Mouse (Mus musculus) kidney, postnatal 0 days (tissue): ENCODE measurements at regions not wholly inside any gene's neighbourhood (a gene's known extent, or its start where the extent isn't known, plus 50 kb on each side); places are given as distances from the start of the nearest gene placed in this dataset.
A peak's percentile ranks its signal among the peaks of the same experiment; 100 is the strongest.

Experiments used
- ATAC-seq: fragments of 200-750 bp; cut with Nextera tagmentation; replicated peaks from 2 replicates; pipeline ENCODE4 v1.8.0; 2017; ENCODE audit warnings: low read depth, moderate number of reproducible peaks, moderate TSS enrichment, moderate library complexity; ENCODE audit not compliant: low FRiP score
- DNase-seq: peaks from one replicate; pipeline ENCODE4 v3.0.0-alpha.2; 2016; ENCODE audit warnings: low spot score
- H3K27ac ChIP-seq: fragments of 300-500 bp; sonication (generic); 2 replicates; pipeline ENCODE4 v1.5.1; 2014; ENCODE audit warnings: mild to moderate bottlenecking
- H3K27me3 ChIP-seq: fragments of 300-500 bp; sonication (generic); 2 replicates; pipeline ENCODE4 v1.6.1; 2014; ENCODE audit warnings: low read length, mixed read lengths; ENCODE audit not compliant: insufficient read depth
- H3K36me3 ChIP-seq: fragments of 300-500 bp; sonication (generic); 2 replicates; pipeline ENCODE4 v1.6.1; 2014; ENCODE audit warnings: low read length, mixed read lengths; ENCODE audit not compliant: insufficient read depth
- H3K4me1 ChIP-seq: fragments of 300-500 bp; sonication (generic); replicated peaks from 2 replicates; pipeline ENCODE4 v1.6.1; 2014; ENCODE audit warnings: antibody characterized with exemption, low read length, mixed read lengths; ENCODE audit not compliant: insufficient read depth
- H3K4me2 ChIP-seq: fragments of 300-500 bp; sonication (generic); 2 replicates; pipeline ENCODE4 v1.6.1; 2014; ENCODE audit warnings: mild to moderate bottlenecking, low read length, moderate library complexity, mixed read lengths
- H3K4me3 ChIP-seq: fragments of 300-500 bp; sonication (generic); replicated peaks from 2 replicates; pipeline ENCODE4 v1.5.1; 2014; ENCODE audit warnings: low read depth, low read length
- H3K9ac ChIP-seq: fragments of 300-500 bp; sonication (generic); 2 replicates; pipeline ENCODE4 v1.6.1; 2014; ENCODE audit warnings: low read depth, low read length
- H3K9me3 ChIP-seq: fragments of 300-500 bp; sonication (generic); replicated peaks from 2 replicates; pipeline ENCODE4 v1.6.1; 2016; ENCODE audit warnings: low read length, inconsistent platforms, mixed read lengths
- CTCF ChIP-seq: IDR thresholded peaks from 2 replicates; pipeline ENCODE4 v1.5.1; 2016; ENCODE audit warnings: antibody characterized with exemption, low read depth, mild to moderate bottlenecking, moderate library complexity
- WGBS: fragments of 180-500 bp; shearing (Covaris S2); extraction: QIAGEN DNeasy Blood & Tissue Kit; methylation state at CpG from one replicate; pipeline ENCODE4 v1.1.7; 2014; 5-methylcytosine and 5-hydroxymethylcytosine counted together

GRCm38 (mm10) chr11:113056824-113057223 is 274.8 kb downstream of the Sox9 start:
- ATAC-seq (no peak), DNase-seq (peak; percentile 50)
- Histone ChIP-seq H3K9ac (no peak overlapping the region), H3K9me3 (no peaks in the 10 kb centered on the region), H3K4me3 (no peak overlapping the region), H3K27me3 (no peaks in the 10 kb centered on the region), H3K36me3 (no peaks in the 10 kb centered on the region), H3K4me2 (no peak overlapping the region), H3K27ac (no peak overlapping the region), H3K4me1 (peaks cover 6% of the 10 kb centered on the region)
- 12% methylated on average over 5 of the region's 5 CpGs for WGBS
- TF ChIP-seq CTCF: no peak

GRCm38 (mm10) chr11:113070365-113070764 is 288.3 kb downstream of the Sox9 start:
- no peaks in the 10 kb centered on the region for H3K9me3 ChIP-seq
- no peak overlapping the region for H3K27ac ChIP-seq
- 77% methylated on average over 4 of the region's 4 CpGs for WGBS
- no peak overlapping the region for H3K9ac ChIP-seq
- H3K36me3 ChIP-seq: no peaks in the 10 kb centered on the region
- no peak overlapping the region for H3K4me2 ChIP-seq
- no peak overlapping the region for H3K4me3 ChIP-seq
- no peak for TF ChIP-seq CTCF
- H3K27me3 ChIP-seq: no peaks in the 10 kb centered on the region
- DNase-seq (no peak), ATAC-seq (no peak)
- H3K4me1 ChIP-seq: no peaks in the 10 kb centered on the region

GRCm38 (mm10) chr11:113071942-113072341 is 289.9 kb downstream of the Sox9 start:
- Histone ChIP-seq H3K27me3 (no peaks in the 10 kb centered on the region), H3K36me3 (no peaks in the 10 kb centered on the region), H3K4me3 (no peak overlapping the region), H3K4me2 (no peak overlapping the region), H3K4me1 (no peaks in the 10 kb centered on the region), H3K9ac (no peak overlapping the region), H3K9me3 (no peaks in the 10 kb centered on the region), H3K27ac (no peak overlapping the region)
- no peak for ATAC-seq
- 55% methylated on average over 10 of the region's 10 CpGs for WGBS
- no peak for DNase-seq
- TF ChIP-seq CTCF: no peak

- H3K9ac ChIP-seq: no peak overlapping the region
- no peaks in the 10 kb centered on the region for H3K27me3 ChIP-seq
- WGBS: 80% methylated on average over 9 of the region's 9 CpGs
- DNase-seq (no peak), ATAC-seq (no peak; the same call in 1 of the 2 replicates)
- no peak for TF ChIP-seq CTCF
- no peaks in the 10 kb centered on the region for H3K36me3 ChIP-seq
- H3K4me1 ChIP-seq: no peaks in the 10 kb centered on the region
- no peak overlapping the region for H3K27ac ChIP-seq
- no peaks in the 10 kb centered on the region for H3K9me3 ChIP-seq
- no peak overlapping the region for H3K4me2 ChIP-seq
- no peak overlapping the region for H3K4me3 ChIP-seq
These were observed 292.3 kb downstream of the Sox9 start for GRCm38 (mm10) chr11:113074328-113074727.

GRCm38 (mm10) chr11:113076371-113076770 is 294.3 kb downstream of the Sox9 start:
- H3K4me1 ChIP-seq: no peaks in the 10 kb centered on the region
- no peaks in the 10 kb centered on the region for H3K36me3 ChIP-seq
- 98% methylated on average over 4 of the region's 4 CpGs for WGBS
- no peak overlapping the region for H3K9ac ChIP-seq
- ATAC-seq: no peak
- no peaks in the 10 kb centered on the region for H3K9me3 ChIP-seq
- no peak for DNase-seq
- H3K27me3 ChIP-seq: no peaks in the 10 kb centered on the region
- no peak overlapping the region for H3K4me2 ChIP-seq
- no peak for TF ChIP-seq CTCF
- no peak overlapping the region for H3K27ac ChIP-seq
- no peak overlapping the region for H3K4me3 ChIP-seq

GRCm38 (mm10) chr11:113080311-113080710 is 298.3 kb downstream of the Sox9 start:
- Histone ChIP-seq H3K4me3 (no peak overlapping the region), H3K27ac (no peak overlapping the region), H3K27me3 (no peaks in the 10 kb centered on the region), H3K36me3 (no peaks in the 10 kb centered on the region), H3K4me2 (no peak overlapping the region), H3K9ac (no peak overlapping the region), H3K9me3 (no peaks in the 10 kb centered on the region), H3K4me1 (no peaks in the 10 kb centered on the region)
- DNase-seq (no peak), ATAC-seq (no peak)
- TF ChIP-seq CTCF: no peak
- 83% methylated on average over 2 of the region's 2 CpGs for WGBS

- Histone ChIP-seq H3K4me1 (no peaks in the 10 kb centered on the region), H3K9me3 (no peaks in the 10 kb centered on the region), H3K4me2 (no peak overlapping the region), H3K36me3 (no peaks in the 10 kb centered on the region), H3K4me3 (no peak overlapping the region), H3K27me3 (no peaks in the 10 kb centered on the region), H3K27ac (no peak overlapping the region), H3K9ac (no peak overlapping the region)
- no peak for TF ChIP-seq CTCF
- DNase-seq: no peak
- no peak for ATAC-seq
- WGBS: 73% methylated on average over 6 of the region's 6 CpGs
These were observed 302.4 kb downstream of the Sox9 start for GRCm38 (mm10) chr11:113084442-113084841.
